Mouse (Mus musculus) testis, adult 2 months (tissue): Measurements from ENCODE around the gene Itpr2. TPM values are rescaled to one million over a fixed set of nuclear protein-coding genes. Genes with fewer than 3 reads are reported as not detected.
"Not testable (repeated sequence)": the region's sequence is repeated elsewhere in the genome, so short reads cannot be mapped to it uniquely, and the experiment has no call there.

Source experiments
- H3K27ac ChIP-seq: fragments of 200-500 bp; 2 replicates; pipeline ENCODE4 v1.5.1; 2012; ENCODE audit warnings: low read depth, low read length; ENCODE audit not compliant: control insufficient read depth, insufficient read depth
- H3K27me3 ChIP-seq: fragments of 200-500 bp; 2 replicates; pipeline ENCODE4 v1.6.1; 2012; ENCODE audit warnings: mild to moderate bottlenecking, low read length, moderate library complexity; ENCODE audit not compliant: control insufficient read depth, insufficient read depth
- H3K36me3 ChIP-seq: fragments of 200-500 bp; 2 replicates; pipeline ENCODE4 v1.6.1; 2012; ENCODE audit warnings: mild to moderate bottlenecking, low read length; ENCODE audit not compliant: control insufficient read depth, insufficient read depth
- H3K4me1 ChIP-seq: fragments of 200-500 bp; 2 replicates; pipeline ENCODE4 v1.6.1; 2012; ENCODE audit warnings: low read length; ENCODE audit not compliant: control insufficient read depth, insufficient read depth
- H3K4me3 ChIP-seq: fragments of 200-500 bp; 2 replicates; pipeline ENCODE4 v1.5.1; 2012; ENCODE audit warnings: low read depth, mild to moderate bottlenecking, low read length, moderate library complexity, mixed read lengths; ENCODE audit not compliant: control insufficient read depth
- CTCF ChIP-seq: fragments of 200-500 bp; IDR thresholded peaks from 2 replicates; pipeline ENCODE4 v1.5.1; 2012; ENCODE audit warnings: low read depth, mild to moderate bottlenecking, inconsistent platforms, low read length, moderate library complexity; ENCODE audit not compliant: control insufficient read depth, insufficient read depth, insufficient replicate concordance
- POLR2A ChIP-seq: fragments of 200-500 bp; IDR thresholded peaks from 2 replicates; pipeline ENCODE4 v1.6.1; 2012; ENCODE audit warnings: low read depth, mild to moderate bottlenecking, inconsistent platforms, low read length, moderate library complexity; ENCODE audit not compliant: control insufficient read depth
- polyA plus RNA-seq: library from polyadenylated mRNA; depleted of rRNA; stranded (reverse); fragments of >200 nt; gene quantifications from 2 replicates; pipeline ENCODE4 v1.2.3, GENCODE M21; 2012

The Itpr2 gene
- polyA plus RNA-seq, 1 experiment = 6.9 TPM

DNA sequence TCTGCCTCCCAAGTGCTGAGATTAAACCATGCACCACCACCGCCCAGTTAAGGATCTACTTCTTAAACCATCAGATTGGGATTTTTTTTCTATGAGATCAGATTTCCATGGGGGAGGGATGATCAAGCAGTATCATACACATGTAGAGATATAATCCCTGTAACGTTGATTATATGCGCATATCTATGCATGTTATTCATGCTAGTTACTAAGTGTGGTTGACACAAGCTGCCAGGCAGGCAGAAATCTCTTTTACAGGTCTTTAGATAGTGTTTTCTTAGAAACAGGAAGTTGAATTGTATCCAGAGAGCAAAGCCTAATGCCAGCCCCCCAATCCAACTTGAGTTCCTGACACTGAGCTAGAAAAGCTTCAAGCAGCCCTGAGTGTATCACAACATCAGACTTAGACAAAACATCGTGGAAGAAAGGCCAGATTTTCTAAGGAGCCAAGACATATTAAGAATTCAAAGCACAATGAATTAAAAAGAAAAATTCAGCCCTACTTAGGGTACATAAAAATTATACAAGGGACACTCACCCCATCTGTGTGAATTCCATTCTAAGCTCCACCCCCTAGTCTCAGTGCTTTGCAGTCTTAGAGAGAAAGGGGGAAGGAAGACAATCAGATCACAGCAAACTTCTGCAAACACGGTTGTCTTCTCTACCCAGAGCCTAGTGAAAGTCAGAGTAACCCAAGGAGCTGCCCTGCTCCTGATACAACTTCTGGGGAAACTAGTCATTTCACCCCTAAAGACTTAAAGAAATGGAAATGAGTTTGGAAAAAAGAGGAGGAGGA is 22.9 kb downstream of the Itpr2 start:
- no peaks in the 10 kb centered on the region for H3K36me3 ChIP-seq
- TF ChIP-seq CTCF (no peak), POLR2A (no peak)
- no peaks in the 10 kb centered on the region for H3K27me3 ChIP-seq
- H3K27ac ChIP-seq = no peak overlapping the region
- no peak overlapping the region for H3K4me3 ChIP-seq
- no peaks in the 10 kb centered on the region for H3K4me1 ChIP-seq

DNA sequence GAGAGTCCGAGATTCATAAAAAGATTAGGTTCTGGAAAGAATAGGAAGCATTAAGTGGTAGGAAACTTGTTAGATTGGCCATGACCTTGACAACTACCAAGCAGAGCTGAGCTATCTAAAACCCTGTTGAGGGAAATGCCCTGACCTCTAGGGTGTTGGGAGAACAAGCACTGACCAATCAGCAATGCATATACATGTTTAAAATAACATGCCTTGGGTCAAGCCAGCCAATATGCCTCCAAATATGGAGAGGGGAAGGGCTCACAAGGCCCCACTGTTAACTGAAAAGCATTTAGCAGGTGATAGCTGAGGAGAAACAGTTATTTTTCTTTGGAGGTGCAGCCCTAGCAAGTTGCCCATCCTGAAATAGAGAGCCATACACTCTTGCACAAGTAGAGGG is 25.2 kb downstream of the Itpr2 start:
- no peak overlapping the region for H3K27ac ChIP-seq
- H3K27me3 ChIP-seq = no peaks in the 10 kb centered on the region
- no peak for TF ChIP-seq POLR2A
- no peak for TF ChIP-seq CTCF
- H3K36me3 ChIP-seq = no peaks in the 10 kb centered on the region
- no peaks in the 10 kb centered on the region for H3K4me1 ChIP-seq
- no peak overlapping the region for H3K4me3 ChIP-seq

DNA sequence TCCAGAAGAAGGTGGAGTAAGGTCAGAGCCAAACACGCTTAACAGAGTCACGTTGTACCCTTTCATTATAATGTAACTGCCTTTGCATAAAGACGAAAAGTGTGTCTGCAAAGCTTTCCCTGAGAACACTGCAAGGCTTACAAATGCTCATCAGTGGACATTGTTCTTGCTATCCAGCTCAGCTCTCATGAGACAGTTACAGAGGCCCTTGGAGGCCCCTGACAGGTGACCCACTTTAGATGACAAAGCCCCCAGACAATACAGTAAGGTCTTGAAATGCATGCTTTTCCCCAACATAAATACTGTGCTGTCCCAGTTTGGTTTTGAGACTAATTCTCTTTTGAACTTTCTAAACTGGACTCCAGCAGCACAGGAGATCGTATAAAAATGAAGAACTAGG is 27.9 kb downstream of the Itpr2 start:
- no peak for TF ChIP-seq CTCF
- no peak for TF ChIP-seq POLR2A
- Histone ChIP-seq H3K4me3 (no peak overlapping the region), H3K27me3 (no peaks in the 10 kb centered on the region), H3K4me1 (no peaks in the 10 kb centered on the region), H3K36me3 (no peaks in the 10 kb centered on the region), H3K27ac (no peak overlapping the region)

DNA sequence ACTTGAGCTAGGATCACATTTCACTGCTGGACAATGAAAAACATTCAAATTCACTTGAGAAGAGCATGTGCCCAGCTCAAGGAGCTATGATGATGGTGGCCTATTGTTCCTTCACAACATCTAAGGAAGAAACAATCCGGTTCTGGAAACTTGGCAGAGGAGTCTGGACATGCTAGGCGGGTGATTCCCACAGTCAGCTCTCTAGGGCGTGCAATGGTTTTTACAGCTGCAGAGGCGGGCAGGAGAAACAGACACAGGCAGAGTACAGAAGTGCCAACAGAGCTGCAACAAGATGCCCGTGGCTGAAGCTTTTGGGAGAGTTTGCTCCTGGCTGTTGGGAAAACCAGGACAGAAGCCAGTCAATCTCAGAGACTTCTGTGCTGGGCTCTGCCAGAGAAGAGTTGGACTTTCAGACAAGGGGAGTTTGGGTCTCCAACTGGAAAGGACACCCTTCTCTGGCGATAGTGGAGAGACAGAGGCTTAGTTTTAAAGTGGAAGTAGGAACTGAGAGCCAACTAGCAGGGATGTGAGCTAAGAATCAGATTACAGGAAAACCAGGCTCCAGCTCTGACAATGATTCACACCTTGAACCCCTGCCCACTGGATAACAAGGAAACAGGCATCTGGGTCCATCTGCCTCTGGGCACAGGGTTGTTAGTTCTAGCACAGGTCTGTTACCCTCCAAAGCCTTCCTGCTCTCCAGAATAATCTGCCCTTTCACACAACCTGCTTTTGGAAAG is 28.6 kb downstream of the Itpr2 start:
- Histone ChIP-seq H3K27me3 (no peaks in the 10 kb centered on the region), H3K4me3 (no peak overlapping the region), H3K27ac (no peak overlapping the region; the same call in 1 of the 2 replicates), H3K36me3 (no peaks in the 10 kb centered on the region), H3K4me1 (no peaks in the 10 kb centered on the region; the same call in 1 of the 2 replicates)
- TF ChIP-seq POLR2A (no peak), CTCF (no peak)

DNA sequence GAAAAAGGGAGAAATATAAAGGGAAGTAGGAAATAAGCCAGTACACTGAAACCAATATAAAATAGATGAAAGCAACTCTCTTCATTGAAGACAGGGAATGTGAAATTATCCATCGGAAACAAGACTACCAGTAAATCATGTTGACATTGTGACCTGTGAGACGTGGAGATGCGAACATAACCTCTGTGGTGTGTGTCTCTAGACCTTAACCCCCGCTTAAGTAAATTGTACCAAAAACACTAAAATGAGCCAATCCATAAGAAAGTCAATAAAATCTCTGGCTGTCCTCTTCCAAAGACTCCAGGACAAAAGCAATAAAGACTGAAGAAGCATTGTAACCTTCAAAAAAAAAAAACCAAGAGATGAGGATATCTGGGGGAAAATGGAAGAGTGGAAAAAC is 31.6 kb downstream of the Itpr2 start:
- Histone ChIP-seq H3K4me1 (peaks cover 3% of the 10 kb centered on the region), H3K27me3 (no peaks in the 10 kb centered on the region), H3K36me3 (no peaks in the 10 kb centered on the region), H3K4me3 (no peak overlapping the region), H3K27ac (no peak overlapping the region)
- TF ChIP-seq POLR2A (no peak), CTCF (no peak)

DNA sequence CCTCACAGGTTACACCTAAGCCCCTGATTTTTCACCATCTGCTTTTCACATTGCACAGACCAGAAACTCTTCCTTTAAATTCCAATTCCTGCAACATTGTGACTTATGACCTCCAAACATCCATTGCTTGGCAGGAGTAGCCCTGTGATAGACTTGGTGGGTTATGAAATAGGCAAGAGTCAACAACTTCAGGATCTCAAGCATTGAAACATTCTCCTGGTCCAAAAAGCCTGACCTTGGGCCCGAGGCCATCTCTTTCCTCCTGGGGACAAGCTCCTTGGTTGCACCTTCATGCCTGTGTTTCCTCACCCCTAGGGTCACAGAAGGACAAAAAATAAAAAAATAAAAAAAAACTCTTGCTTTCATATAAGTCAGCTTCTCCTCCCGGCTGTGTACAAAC is 32.1 kb downstream of the Itpr2 start:
- no peaks in the 10 kb centered on the region for H3K27me3 ChIP-seq
- TF ChIP-seq POLR2A (no peak), CTCF (no peak)
- peaks cover 3% of the 10 kb centered on the region for H3K4me1 ChIP-seq
- no peak overlapping the region for H3K27ac ChIP-seq
- no peak overlapping the region for H3K4me3 ChIP-seq
- H3K36me3 ChIP-seq = no peaks in the 10 kb centered on the region

DNA sequence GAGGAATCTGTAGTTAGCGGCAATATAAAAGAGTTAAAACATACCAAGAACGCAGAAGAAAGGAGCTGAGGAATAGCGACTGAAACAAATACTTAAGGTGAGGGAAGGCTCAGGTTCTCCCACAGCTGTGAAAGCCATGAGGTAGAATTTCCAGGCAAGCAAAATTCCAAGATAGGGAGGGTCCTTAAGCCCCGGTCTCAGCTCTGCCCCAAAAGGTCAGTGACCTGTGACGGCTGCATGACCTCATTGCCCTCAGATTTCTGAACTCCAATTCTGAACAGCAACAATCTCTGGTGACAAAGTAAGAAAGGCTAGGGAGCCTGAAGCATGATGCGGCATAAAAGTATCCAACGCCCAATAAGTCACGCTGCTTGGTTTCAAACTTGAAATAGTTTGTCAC is 33.7 kb downstream of the Itpr2 start:
- H3K27me3 ChIP-seq = no peaks in the 10 kb centered on the region
- H3K27ac ChIP-seq = no peak overlapping the region
- TF ChIP-seq CTCF (no peak), POLR2A (no peak)
- H3K4me1 ChIP-seq = peaks cover 3% of the 10 kb centered on the region
- no peaks in the 10 kb centered on the region for H3K36me3 ChIP-seq
- no peak overlapping the region for H3K4me3 ChIP-seq

DNA sequence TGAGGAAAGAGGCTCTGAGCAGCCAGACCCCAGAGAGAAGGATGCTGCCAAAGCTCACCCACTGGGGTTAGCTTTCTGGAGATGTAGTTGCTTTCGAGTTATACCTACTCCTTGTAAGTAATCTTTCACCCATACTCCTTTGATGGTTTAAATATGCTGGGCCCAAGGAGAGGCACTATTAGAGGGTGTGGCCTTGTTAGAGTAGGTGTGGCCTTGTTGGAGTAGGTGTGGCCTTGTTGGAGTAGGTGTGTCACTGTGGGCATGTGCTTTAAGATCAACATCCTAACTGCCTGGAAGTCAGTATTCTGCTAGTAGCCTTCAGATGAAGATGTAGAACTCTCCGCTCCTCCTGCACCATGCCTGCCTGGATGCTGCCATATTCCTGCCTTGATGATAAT is 37.4 kb downstream of the Itpr2 start:
- not testable (repeated sequence) for H3K36me3 ChIP-seq, H3K4me1 ChIP-seq, H3K27ac ChIP-seq, H3K4me3 ChIP-seq, H3K27me3 ChIP-seq
